Mouse (Mus musculus) lung, adult 18-20 months (tissue): ENCODE results near the gene Pmvk.

ENCODE experiments used
- DNase-seq, 2 experiments: peaks; one replicate each; pipeline ENCODE4 v3.0.0; 2022; ENCODE audit warnings: mixed read lengths in 2 of 2

Pmvk gene

GRCm38 (mm10) chr3:89482249-89482648 is 27.9 kb downstream of the Pmvk start:
- DNase-seq: no peak

DNA sequence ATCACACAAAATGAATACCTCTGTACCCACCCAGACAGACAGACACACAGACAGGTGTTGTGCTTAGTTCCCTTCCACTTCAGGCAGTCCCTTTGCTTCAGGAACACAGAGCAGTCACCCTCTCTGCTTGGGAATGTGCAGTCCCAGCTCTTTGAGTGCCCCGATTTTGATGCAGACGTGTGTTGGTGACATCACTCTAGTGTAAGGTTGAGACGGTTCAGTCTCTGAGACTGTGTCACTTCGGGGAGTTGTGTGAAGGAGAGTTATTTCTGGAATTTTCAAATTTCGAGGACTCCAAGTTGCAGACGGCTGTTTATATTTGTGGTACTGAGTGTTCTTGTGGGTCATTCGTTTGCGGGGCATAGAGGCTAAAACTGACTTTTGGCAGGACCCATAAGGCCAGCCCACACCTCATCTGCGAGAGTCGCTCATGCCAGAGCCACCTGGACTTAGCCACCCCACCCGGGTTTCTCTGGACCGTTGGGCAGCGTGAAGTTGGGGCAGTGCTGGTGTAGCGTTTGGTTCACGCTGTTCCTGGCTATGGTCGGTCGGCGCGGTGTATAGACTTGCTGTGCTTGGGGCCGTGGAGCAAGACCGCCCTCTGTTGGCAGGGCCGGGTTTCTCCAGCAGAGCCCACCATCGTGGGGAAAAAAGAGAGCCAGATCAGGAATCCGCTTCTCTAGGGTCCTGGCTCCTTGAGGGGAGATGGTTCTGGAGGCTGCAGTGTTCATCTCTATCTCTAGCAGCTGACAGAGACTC is 30.6 kb downstream of the Pmvk start:
- DNase-seq: peak; percentile 76 to 81

DNA sequence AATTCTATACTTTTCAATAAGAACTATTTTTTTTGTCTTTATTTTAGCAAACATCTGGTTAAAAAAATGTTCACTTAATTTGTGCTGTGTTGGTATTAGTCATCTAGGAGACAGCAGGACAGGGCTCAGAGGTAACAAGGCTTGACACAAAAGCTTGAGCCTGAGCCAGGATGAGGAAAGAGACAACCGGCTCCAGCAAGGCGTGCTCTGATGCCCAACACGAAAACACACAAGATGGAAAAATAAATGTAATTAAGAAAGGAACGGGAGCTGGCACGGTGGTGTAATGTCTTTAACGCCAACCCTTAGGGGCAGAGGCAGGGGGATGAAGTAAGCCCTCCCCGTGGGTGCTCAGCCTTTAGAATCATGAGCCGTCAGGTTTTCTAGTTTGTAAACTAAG is 31.8 kb downstream of the Pmvk start:
- DNase-seq: no peak

DNA sequence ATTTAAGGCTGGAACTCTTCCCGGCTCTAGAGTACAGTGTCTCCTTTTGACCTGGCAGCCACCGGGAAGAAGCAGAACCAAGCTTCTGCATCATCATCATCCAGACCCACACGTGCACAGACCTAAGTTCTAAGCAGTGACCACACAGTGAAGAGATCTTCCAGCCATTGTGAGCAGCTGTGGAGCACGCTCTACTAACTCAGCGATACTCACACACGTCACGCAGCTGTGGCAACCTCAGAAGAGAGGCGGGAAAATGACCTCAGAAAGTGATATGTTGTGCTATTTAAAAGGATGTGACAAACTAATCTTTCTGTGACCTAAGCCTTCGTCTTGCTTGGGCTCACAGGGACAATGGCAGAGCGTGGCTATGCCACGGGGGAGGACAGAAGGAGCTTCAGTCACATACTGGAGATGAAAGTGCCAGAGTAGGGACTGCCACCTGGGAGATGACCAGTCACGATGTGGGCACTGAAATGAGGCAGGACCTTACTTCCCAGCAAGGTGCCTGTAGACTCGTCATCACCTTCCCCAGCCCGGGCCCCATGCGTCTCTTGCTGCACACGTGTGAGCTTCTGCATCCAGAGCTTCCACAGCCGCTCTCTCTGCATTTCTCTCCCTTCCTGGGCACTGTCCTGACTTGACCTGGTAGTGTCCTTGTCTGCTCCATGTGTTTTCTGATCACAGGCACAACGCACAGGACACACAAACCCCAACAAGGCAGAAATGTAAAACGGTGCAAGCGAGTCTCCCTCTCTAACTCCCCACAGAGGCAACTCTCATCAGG is 32.8 kb downstream of the Pmvk start:
- no peak for DNase-seq

DNA sequence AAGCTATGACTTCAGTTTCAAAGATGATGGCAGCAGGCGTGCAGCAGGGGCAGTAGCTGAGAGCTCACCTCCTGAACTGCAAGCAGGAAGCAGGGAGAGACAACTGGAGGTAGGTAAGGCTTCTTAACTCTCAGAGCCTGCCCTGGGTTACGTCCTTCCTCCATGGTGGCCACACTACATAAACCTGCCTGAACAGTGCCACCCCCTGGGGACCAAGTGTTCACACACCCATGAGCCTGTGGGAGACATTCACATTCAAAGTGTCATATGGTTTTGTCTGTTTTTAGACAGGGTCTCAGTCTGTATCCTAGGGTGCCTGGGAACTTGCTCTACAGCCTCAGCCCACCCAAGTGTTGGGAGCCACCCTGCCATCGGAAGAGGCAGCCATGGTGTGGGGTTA is 36.4 kb downstream of the Pmvk start:
- no peak for DNase-seq

DNA sequence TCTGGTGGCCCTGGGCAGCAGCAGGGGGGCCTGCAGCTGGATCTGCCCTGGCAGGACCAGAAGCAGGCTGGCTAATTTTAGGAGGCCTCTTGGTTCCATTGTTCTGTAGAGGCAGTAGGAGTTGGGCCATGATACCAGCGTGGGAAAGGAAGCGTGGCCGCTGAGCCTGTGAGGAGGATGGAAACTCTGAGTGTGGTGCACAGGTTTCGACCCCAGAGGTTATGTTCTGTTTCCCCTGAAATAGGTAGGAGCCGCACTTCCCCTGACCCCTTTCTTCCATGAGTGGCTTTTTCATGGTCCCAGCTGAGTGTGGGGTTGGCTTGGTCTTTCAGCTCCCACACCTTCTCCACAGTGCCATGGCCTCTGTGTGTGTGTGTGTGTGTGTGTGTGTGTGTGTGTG is 37.2 kb downstream of the Pmvk start:
- no peak for DNase-seq

DNA sequence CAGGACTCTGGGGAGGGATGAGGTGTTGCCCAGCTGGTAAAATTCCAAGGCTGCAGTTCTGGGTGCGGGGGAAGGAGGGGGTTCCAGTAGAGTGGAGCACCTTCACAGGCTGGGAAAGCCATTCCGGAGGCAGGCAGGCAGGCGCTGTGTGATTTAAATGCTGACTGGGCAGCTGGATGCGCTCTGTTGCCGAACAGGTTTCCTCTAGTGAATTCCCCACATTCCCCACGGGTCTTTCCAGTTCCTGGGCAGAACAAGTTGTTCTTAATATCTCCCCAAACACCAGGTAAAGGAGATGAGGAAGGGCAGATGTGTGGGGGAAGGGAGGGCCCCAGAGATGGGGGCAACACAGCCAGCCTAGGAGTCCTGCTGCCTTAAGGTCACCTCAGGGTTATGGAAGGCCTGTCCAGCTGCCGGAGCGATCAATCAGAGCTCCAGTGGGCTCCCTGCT is 38.4 kb downstream of the Pmvk start:
- peak; percentile 52 to 63 for DNase-seq

- DNase-seq: no peak
Measured at GRCm38 (mm10) chr3:89494630-89495029, 40.3 kb downstream of the Pmvk start.

GRCm38 (mm10) chr3:89496366-89496765 is 42.0 kb downstream of the Pmvk start:
- no peak for DNase-seq

DNA sequence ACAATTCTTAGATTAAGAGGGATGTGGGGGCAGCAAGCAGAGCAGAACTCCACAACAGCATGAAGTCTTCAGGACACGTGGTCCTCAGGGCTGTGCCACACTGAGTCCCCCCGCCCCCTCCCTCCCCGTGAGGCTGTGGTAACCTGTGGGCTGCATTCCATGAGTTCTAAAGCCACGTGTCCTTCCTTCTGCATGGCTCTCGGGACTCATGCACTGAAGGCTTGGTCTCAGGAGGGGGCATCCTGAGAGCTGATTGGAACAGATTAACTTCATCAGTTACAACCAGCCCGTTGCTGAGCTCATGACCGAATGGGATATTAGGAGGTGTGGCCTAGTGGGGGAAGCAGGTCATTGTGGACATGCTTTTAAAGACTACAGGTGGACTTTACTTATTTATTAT is 45.4 kb downstream of the Pmvk start:
- no peak for DNase-seq

DNA sequence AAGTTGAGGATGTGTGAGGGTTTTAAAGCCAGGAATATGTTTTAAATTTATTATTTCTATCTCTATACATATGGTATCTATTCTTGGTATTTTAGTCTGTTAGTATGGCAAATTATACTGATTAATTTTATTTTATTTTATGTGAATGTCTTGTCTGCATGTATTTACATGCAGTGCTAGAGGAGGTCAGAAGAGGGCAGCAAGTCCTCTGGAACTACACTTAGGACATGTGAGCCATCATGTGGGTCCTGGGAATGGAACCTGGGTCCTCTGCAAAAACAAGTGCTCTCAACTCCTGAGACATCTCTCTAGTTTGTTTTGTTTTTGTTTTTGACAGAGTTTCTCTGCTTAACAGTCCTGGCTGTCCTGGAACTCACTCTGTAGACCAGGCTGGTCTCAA is 47.1 kb downstream of the Pmvk start:
- DNase-seq: no peak

DNA sequence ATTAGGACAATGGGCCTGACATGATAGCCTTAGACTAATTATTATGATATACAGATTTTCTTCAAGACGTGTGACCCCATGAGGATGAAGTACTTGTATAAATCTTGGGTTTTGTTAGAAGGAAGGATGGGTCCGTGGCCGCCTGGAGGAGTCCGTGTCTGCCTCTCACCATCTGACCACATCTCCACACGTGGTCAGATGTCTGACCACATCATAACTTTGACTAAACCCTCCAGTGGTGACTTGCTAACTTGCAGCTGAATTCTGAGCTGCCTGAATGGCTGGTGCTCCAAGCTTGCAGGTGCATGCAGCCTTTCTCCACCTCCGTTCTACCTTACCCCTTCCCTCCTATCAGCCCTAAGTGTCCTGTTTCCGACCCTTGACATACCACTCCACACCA is 48.2 kb downstream of the Pmvk start:
- no peak for DNase-seq

GRCm38 (mm10) chr3:89508041-89508440 is 53.7 kb downstream of the Pmvk start:
- no peak for DNase-seq

GRCm38 (mm10) chr3:89510979-89511378 is 56.6 kb downstream of the Pmvk start:
- peak; percentile 27 to 41 for DNase-seq

GRCm38 (mm10) chr3:89511400-89511799 is 57.1 kb downstream of the Pmvk start:
- DNase-seq: no peak

- no peak for DNase-seq
Measured at GRCm38 (mm10) chr3:89512225-89512624, 57.9 kb downstream of the Pmvk start.

GRCm38 (mm10) chr3:89515444-89515843 is 61.1 kb downstream of the Pmvk start:
- DNase-seq: no peak

DNA sequence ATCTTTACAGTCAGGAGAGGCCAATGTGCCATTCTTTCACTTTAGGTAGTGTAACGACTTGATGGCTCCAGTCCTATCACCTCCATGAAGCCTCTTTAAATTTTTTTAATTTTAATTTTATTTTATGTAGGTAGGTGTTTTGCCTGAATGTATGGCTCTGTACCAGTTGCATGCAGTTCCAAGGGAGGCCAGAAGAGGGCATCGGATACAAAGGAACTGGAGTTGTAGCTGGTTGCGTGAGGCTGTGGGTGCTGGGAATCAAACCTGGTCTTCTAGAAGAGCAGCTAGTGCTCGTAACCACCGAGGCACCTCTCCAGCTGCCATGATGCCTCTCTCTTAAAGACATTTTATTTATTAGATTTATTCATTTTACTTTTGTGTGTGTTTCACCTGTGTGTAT is 62.0 kb downstream of the Pmvk start:
- DNase-seq: no peak
